Mouse (Mus musculus) Patski (cell line): ENCODE data around the gene Caskin2. TPM values are rescaled to one million over a fixed set of nuclear protein-coding genes. Genes with fewer than 3 reads are reported as not detected.
"Not testable (repeated sequence)": the region's sequence is repeated elsewhere in the genome, so short reads cannot be mapped to it uniquely, and the experiment has no call there.

Experiments
- ATAC-seq: fragments of 100-300 bp; one replicate; pipeline ENCODE4 v1.8.0; 2021
- CTCF ChIA-PET: fragments of 350-600 bp; sonication (Branson Sonifier 250); formaldehyde crosslinking; loops from one replicate; lab custom pipeline; 2022; ENCODE audit warnings: inconsistent platforms; lab: Charles Lee
- POLR2A ChIA-PET: fragments of 350-600 bp; sonication (Branson Sonifier 250); formaldehyde crosslinking; loops from one replicate; lab custom pipeline; 2022; ENCODE audit warnings: antibody characterized with exemption, inconsistent platforms; lab: Charles Lee
- DNase-seq: peaks from one replicate; pipeline ENCODE4 v3.0.0-alpha.2; 2011; ENCODE audit warnings: low read depth, low spot score
- H3K27me3 ChIP-seq: fragments of 371-371 bp; one replicate; pipeline ENCODE4 v1.5.1; 2021
- CTCF ChIP-seq: fragments of 100-300 bp; IDR thresholded peaks from one replicate; pipeline ENCODE4 v1.5.1; 2021
- in situ Hi-C: fragments of 300-500 bp; cut with MboI; formaldehyde crosslinking; loops from 3 replicates; pipeline ENCODE4 v1.11.1; 2018; ENCODE audit warnings: low pct_unique_long_range_greater_than_20kb, mixed read lengths
- polyA plus RNA-seq: library from polyadenylated mRNA; unstranded; gene quantifications from one replicate; pipeline ENCODE4 v1.2.3, GENCODE M21; 2021

Gene Caskin2
- polyA plus RNA-seq, 1 experiment from 2014 or later: 29.7 TPM

DNA sequence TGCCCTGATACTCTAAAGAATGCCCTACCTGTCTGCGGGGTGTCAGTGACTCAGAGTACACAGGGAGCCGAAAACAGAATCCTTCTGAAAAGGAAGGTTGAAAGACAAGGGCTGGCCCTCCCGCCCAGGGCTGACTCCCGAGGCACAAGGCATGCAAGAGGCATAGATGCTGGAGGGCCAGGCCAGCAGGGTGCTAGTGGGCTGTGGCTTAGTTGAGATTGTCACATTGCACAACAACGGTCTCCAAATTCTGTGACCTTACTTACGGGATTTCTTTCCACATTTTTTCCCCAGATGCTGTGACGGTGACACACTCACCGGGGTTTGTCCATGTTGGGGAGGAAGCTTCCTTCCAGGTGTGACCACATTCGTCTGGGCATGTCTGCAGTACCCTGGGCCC is 36.5 kb downstream of the Caskin2 start:
- CTCF ChIA-PET: interaction anchor here (1.3 kb wide), 1 partner anchor 54 kb away, joined by 3 read pairs; no protein-coding TSS in a partner anchor
- in situ Hi-C loops: no loop called here
- POLR2A ChIA-PET: interaction anchor here (0.6 to 1.6 kb wide), 4 partner anchors 8 to 125 kb away, joined by 3 to 5 read pairs (median 3); no protein-coding TSS in a partner anchor
- no peak for TF ChIP-seq CTCF
- no peak for ATAC-seq
- no peak for DNase-seq
- no peaks in the 10 kb centered on the region for H3K27me3 ChIP-seq

DNA sequence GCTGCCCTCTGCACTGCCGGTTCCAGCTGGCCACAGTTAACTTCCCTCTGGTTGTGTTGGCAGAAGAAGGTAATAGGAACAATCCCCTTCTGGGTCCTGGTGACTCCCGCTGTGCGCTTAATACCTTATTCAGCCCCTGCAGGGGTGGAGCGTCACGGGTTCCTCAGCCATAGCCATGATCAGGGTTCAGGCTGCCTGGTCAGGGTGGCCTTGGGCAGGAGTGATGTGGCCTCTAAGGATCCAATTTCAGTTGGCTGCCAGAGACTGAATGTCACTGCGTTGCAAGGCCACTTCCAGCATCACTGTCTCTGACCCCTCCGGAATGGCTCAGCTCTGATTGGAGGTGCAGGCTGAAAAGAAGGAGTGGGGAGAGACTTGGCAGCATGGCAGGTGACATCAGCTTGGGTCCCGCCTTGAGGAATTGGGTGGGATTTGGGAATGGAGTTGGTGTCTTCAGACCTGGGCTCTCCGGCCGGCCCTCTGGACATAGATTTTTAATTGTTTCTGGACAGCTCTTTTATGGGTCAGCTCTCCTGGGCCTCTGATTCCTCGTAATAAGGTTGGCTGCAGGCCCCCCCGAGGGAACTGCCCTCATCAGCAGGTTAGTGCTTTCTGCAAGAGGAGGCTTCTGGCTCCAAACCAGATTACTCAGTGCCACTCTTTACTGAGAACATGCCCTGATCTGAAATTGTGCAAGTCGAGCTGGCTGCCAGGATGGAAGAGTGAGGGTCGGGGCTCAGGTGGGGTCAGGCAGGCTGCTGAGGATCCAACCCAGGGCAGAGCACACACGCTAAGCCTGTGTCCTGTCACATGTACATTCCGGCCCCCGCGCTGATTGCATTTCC is 37.4 kb downstream of the Caskin2 start:
- TF ChIP-seq CTCF: no peak
- H3K27me3 ChIP-seq: no peaks in the 10 kb centered on the region
- ATAC-seq (peak; percentile 63), DNase-seq (peak; percentile 42)
- ChIA-PET CTCF (no interaction called here), POLR2A (interaction anchor here (0.6 to 1.6 kb wide), 3 partner anchors 22 to 124 kb away, joined by 3 to 5 read pairs (median 3); no protein-coding TSS in a partner anchor)
- in situ Hi-C loops: no loop called here

DNA sequence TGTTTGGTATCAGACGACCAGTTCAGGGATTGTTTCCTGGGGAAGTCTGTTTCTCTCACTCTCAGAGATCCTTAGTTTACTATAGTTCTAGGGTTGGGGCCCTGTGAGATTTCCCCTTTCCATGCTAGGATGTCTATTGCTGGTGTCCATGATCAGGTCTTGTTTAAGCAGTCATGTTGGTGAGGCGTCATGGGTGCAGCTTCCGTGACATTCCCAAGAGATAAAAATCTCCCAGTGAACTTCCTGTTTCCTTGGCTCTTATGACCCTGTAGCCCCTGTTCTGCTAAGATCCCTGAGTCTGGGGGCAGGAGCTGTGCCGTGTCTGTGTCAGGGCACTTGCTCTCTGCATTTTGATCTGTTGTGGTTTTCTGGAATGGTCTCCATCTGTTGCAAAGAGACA is 38.8 kb downstream of the Caskin2 start:
- no peak for ATAC-seq
- ChIA-PET CTCF (no interaction called here), POLR2A (no interaction called here)
- TF ChIP-seq CTCF: no peak
- H3K27me3 ChIP-seq: no peaks in the 10 kb centered on the region
- no peak for DNase-seq
- in situ Hi-C loops: no loop called here

DNA sequence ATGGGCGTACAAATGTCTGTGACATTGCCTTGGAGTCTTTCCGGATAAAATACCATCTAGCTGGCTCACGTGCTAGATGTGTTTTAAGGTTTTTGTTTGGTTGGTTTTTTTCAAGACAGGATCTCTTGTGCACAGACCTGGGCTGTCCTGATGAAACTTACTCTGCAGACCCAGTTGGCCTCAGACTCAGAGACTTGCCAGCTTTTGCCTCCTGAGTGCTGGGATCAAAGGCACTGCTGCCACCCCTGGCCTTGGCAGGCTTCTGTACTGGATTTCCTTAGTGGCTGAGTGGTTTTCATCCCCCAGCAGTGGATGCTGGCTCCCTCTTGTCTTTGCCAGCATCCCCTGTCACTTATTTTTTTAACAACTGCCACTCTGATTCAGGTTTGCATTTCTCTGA is 44.5 kb downstream of the Caskin2 start:
- TF ChIP-seq CTCF: no peak
- DNase-seq: no peak
- ChIA-PET POLR2A (interaction anchor here (1.0 kb wide), 1 partner anchor 9 kb away, joined by 3 read pairs; no protein-coding TSS in a partner anchor), CTCF (no interaction called here)
- no peak for ATAC-seq
- in situ Hi-C loops: no loop called here
- no peaks in the 10 kb centered on the region for H3K27me3 ChIP-seq

DNA sequence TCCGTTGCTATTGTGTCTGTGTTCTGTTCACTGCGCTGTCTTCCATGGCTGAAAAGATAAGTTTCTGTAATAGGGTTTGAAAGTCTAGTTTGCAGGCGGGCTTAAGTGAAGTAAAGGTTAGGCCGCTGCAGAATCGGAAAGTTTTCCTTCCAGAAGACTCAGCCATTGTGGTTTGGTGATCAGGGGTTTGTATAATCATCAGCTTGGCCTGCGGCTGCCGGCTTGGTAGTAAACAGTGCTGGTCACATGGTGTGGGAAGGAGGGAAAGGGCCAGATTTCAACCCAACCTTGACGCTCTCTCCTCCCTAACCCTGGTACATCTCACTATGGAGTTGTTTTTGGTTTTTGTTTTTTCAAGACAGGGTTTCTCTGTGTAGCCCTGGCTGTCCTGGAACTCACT is 46.5 kb downstream of the Caskin2 start:
- CTCF ChIA-PET: no interaction called here
- POLR2A ChIA-PET: interaction anchor here (1.0 kb wide), 1 partner anchor 68 kb away, joined by 3 read pairs; no protein-coding TSS in a partner anchor
- in situ Hi-C loops: no loop called here
- no peak for TF ChIP-seq CTCF
- no peak for DNase-seq
- no peak for ATAC-seq
- H3K27me3 ChIP-seq: no peaks in the 10 kb centered on the region

DNA sequence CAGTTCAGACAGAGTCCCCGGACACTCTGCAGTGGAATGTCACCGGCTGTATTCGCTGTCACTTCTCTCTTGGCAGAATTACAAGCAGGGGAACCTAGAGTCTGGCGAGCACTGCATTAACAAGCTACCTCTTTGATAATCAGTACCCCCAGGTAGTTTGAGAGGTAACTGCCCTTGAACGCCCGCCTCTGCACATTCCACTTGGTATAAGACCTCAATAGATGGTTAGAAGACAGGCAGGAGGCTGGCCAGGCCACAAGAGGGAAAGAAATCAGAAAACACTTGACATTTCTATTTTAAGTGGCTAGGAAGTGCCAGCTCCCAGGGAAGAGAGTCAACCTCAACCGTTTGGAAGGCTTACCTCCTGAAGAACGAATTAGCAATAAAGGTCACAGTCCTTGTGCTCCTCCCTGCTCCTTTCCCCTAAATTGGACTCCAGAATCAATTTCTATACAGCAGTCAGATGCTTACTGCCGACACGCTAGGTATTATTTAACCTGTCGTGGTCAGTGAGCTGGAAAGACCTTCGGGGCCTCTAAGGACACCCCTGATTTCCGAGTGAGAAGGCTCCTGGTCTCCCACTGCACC is 47.0 kb downstream of the Caskin2 start:
- ChIA-PET CTCF (no interaction called here), POLR2A (interaction anchor here (0.7 to 1.0 kb wide), 2 partner anchors 23 to 68 kb away, joined by 3 read pairs; no protein-coding TSS in a partner anchor)
- TF ChIP-seq CTCF: no peak
- DNase-seq: no peak
- in situ Hi-C loops: no loop called here
- H3K27me3 ChIP-seq: no peaks in the 10 kb centered on the region
- ATAC-seq: no peak

DNA sequence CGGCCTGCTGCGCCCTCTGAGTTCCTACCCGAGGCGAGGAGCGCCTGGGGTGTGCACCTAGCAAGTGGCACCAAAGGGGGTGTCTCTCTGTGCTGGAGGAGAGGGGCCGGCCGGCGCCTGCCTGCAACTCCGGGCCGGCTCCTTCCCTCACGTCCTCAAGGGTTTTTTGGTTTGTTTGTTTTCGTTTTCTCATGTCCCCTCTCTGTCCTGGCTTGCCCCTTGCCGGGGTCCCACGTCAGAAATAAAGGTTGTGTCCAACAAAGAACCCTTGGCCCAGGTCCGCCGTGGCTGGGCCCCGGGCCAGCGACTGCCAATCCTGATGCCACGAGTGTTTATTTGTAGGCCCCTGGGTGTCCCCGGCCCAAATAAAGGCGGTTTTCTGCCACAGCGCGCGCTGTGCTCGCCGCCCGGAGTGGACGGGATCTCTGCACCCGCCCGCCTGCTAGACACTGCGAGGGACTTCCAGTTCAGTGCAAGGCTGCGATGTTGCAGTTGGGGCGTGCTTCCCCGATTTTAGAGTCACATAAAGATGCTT is 47.8 kb downstream of the Caskin2 start:
- ChIA-PET CTCF (no interaction called here), POLR2A (interaction anchor here (0.7 to 1.1 kb wide), 4 partner anchors 12 to 190 kb away, joined by 3 to 6 read pairs (median 4); partner anchors contain the start of gene Tsen54)
- ATAC-seq (peak; percentile 64), DNase-seq (no peak)
- no peaks in the 10 kb centered on the region for H3K27me3 ChIP-seq
- TF ChIP-seq CTCF: no peak
- in situ Hi-C loops: no loop called here

DNA sequence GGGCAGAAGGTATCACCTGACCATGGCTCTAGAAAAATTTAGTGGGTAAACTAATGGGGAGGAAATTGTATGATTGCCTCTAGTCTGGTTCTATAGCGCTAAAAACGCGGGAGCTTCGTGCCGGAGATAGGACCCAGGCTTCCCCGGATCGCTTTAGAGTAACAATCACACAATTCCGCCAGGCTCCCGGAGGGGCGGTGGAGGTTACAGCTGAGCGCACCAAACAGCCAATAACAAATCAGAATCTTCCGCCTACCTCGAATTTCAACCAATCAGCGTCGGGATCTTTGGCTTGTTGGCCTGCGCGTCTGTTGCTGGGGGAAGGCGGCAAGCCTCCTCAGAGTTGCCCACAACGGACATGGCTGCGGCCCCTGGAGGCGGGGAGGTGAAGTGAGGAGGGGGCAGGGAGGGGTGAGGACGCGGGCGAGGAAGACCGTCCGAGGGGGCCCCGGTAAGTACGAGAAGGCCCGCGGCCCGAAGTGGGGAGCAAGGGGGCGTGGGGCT is 48.3 kb downstream of the Caskin2 start, which contains the start of gene Tmem94:
Tmem94 (plus strand) TSS at position 331 of the 504 bp plus-strand sequence.
- CTCF ChIA-PET: no interaction called here

DNA sequence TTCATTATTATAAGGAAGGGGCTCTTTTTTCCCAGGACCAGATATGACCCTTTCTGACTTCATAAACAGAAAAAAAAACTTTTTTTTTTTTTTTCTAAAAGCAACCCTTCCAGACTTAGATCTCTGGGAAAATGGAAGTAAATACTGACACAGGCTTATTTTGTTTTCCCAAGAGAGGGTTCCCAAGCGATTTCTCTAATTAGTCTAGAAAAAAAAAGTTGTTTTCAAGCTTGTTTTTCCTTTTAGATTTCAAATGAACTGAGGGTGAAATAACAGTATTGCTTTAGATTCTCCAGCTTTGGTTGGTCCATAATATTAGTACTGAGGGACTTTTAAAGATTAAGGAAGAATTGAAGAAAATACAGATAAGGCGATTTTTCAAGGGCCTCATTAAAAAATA is 48.7 kb downstream of the Caskin2 start:
- TF ChIP-seq CTCF: no peak
- ChIA-PET POLR2A (interaction anchor here (0.7 to 1.1 kb wide), 4 partner anchors 11 to 191 kb away, joined by 3 to 6 read pairs (median 4); partner anchors contain the start of gene Tsen54), CTCF (no interaction called here)
- no peaks in the 10 kb centered on the region for H3K27me3 ChIP-seq
- ATAC-seq (no peak), DNase-seq (no peak)
- in situ Hi-C loops: no loop called here

More for the DNA sequence above, 48.3 kb downstream of the Caskin2 start, which contains the start of gene Tmem94:
- POLR2A ChIA-PET: interaction anchor here (0.7 to 1.1 kb wide), 4 partner anchors 11 to 190 kb away, joined by 3 to 6 read pairs (median 4); partner anchors contain the start of gene Tsen54
- in situ Hi-C loops: no loop called here
- peak; percentile 94 for DNase-seq
- peak; percentile 88 for ATAC-seq
- no peaks in the 10 kb centered on the region for H3K27me3 ChIP-seq
- TF ChIP-seq CTCF: no peak

DNA sequence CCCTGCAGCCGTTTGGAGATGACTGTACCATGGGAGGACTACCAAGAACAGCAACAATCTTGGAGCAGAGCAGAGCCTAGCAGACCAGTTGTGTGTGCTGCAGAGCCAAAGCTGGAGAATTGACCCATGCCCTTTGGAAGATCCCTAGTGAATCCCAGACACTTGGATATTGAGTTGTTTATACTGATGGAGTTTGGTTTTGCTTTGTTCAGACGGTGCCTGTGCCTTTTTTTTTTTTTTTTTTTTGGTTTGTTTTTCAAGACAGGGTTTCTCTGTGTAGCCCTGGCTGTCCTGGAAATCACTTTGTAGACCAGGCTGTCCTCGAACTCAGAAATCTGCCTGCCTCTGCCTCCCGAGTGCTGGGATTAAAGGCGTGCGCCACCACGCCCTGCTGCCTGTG is 51.3 kb downstream of the Caskin2 start:
- CTCF ChIA-PET: interaction anchor here (1.6 kb wide), 1 partner anchor 17 kb away, joined by 5 read pairs; no protein-coding TSS in a partner anchor
- ATAC-seq, in situ Hi-C loops, DNase-seq, POLR2A ChIA-PET, H3K27me3 ChIP-seq: not testable (repeated sequence)
